Mouse (Mus musculus) Patski (cell line): Measurements from ENCODE around the gene Kctd11. TPM values are rescaled to one million over a fixed set of nuclear protein-coding genes. Genes with fewer than 3 reads are reported as not detected.
"Not testable (repeated sequence)": the region's sequence is repeated elsewhere in the genome, so short reads cannot be mapped to it uniquely, and the experiment has no call there.

Experiments used
- ATAC-seq: fragments of 100-300 bp; one replicate; pipeline ENCODE4 v1.8.0; 2021
- CTCF ChIA-PET: fragments of 350-600 bp; sonication (Branson Sonifier 250); formaldehyde crosslinking; loops from one replicate; lab custom pipeline; 2022; ENCODE audit warnings: inconsistent platforms; lab: Charles Lee
- POLR2A ChIA-PET: fragments of 350-600 bp; sonication (Branson Sonifier 250); formaldehyde crosslinking; loops from one replicate; lab custom pipeline; 2022; ENCODE audit warnings: antibody characterized with exemption, inconsistent platforms; lab: Charles Lee
- DNase-seq: peaks from one replicate; pipeline ENCODE4 v3.0.0-alpha.2; 2011; ENCODE audit warnings: low read depth, low spot score
- H3K27me3 ChIP-seq: fragments of 371-371 bp; one replicate; pipeline ENCODE4 v1.5.1; 2021
- CTCF ChIP-seq: fragments of 100-300 bp; IDR thresholded peaks from one replicate; pipeline ENCODE4 v1.5.1; 2021
- in situ Hi-C: fragments of 300-500 bp; cut with MboI; formaldehyde crosslinking; loops from 3 replicates; pipeline ENCODE4 v1.11.1; 2018; ENCODE audit warnings: low pct_unique_long_range_greater_than_20kb, mixed read lengths
- polyA plus RNA-seq: library from polyadenylated mRNA; unstranded; gene quantifications from one replicate; pipeline ENCODE4 v1.2.3, GENCODE M21; 2021

Kctd11 gene
- polyA plus RNA-seq, 1 experiment from 2014 or later: 8.4 TPM

DNA sequence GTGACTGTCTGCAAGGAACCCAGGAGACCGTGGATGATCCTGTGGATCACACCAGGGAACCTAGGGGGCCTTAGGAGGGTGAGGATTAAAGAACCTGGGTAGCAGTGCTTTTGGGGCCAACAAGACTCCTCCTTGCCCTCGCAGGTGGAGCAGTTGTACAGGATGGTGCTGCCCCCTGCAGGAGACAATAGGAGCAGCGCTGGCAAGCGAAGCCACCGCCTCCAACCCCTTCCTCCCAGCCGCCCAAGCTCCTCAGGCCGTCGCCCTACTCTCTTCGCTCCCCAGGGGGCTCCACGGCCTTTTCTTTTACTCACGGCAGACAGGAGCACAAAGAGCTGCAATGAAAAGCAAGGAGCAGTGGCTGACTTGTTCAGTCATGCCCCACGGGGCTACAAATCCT, 4.3 kb downstream of the Kctd11 start:
- ATAC-seq: no peak
- H3K27me3 ChIP-seq: no peaks in the 10 kb centered on the region
- ChIA-PET POLR2A (no interaction called here), CTCF (interaction anchor here (0.7 to 2.1 kb wide), 8 partner anchors 9 to 146 kb away, joined by 3 to 12 read pairs (median 3); no protein-coding TSS in a partner anchor)
- DNase-seq: no peak
- in situ Hi-C loops: loop anchor here (5.0 kb wide), 3 partner anchors 70 to 195 kb away; partner anchors contain the start of genes Polr2a, Senp3 and Tmem102
- no peak for TF ChIP-seq CTCF

- ATAC-seq: no peak
Observed at GRCm38 (mm10) chr11:69876186-69876585, 5.0 kb downstream of the Kctd11 start.

DNA sequence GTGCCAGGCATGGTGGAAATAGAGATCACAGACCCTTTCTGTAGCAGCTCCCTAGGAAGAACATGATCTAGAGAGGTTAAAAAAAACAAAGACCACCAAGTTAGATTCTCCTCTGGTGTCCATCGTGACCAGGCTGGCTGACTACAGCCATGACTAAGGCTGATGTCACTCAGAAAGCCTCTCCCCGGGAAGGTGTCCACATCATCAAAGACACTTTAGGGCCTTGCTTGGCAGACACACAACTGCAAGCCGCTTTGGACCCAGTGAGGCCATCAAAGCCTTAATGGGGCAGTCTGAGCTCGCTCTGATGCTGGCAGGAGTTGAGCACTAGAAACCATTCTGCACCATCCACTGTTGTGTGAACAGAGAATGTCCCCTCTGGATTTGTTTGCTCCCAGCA, 8.8 kb downstream of the Kctd11 start:
- H3K27me3 ChIP-seq: peaks cover 10% of the 10 kb centered on the region
- no peak for TF ChIP-seq CTCF
- in situ Hi-C loops: no loop called here
- ATAC-seq (no peak), DNase-seq (no peak)
- ChIA-PET POLR2A (no interaction called here), CTCF (interaction anchor here (0.9 to 1.2 kb wide), 2 partner anchors 22 to 113 kb away, joined by 3 to 4 read pairs; no protein-coding TSS in a partner anchor)

More at GRCm38 (mm10) chr11:69876186-69876585, 5.0 kb downstream of the Kctd11 start:
- no peaks in the 10 kb centered on the region for H3K27me3 ChIP-seq
- ChIA-PET POLR2A (no interaction called here), CTCF (interaction anchor here (1.4 to 1.5 kb wide), 3 partner anchors 8 to 145 kb away, joined by 3 to 5 read pairs (median 3); no protein-coding TSS in a partner anchor)
- no peak for DNase-seq
- in situ Hi-C loops: loop anchor here (5.0 kb wide), 3 partner anchors 69 to 194 kb away; partner anchors contain the start of genes Polr2a, Senp3 and Tmem102
- no peak for TF ChIP-seq CTCF

- TF ChIP-seq CTCF: no peak
- in situ Hi-C loops: no loop called here
Observed at GRCm38 (mm10) chr11:69871822-69872221, 9.4 kb downstream of the Kctd11 start.

GRCm38 (mm10) chr11:69870289-69871069, 10.7 kb downstream of the Kctd11 start:
- ATAC-seq: no peak

More at GRCm38 (mm10) chr11:69871822-69872221, 9.4 kb downstream of the Kctd11 start:
- POLR2A ChIA-PET: no interaction called here
- DNase-seq: no peak
- no peak for ATAC-seq
- CTCF ChIA-PET: interaction anchor here (0.9 to 1.2 kb wide), 2 partner anchors 21 to 113 kb away, joined by 3 to 4 read pairs; no protein-coding TSS in a partner anchor
- peaks cover 10% of the 10 kb centered on the region for H3K27me3 ChIP-seq

GRCm38 (mm10) chr11:69867335-69867734, 13.9 kb downstream of the Kctd11 start:
- ChIA-PET CTCF (interaction anchor here (1.3 kb wide), 1 partner anchor 9 kb away, joined by 3 read pairs; no protein-coding TSS in a partner anchor), POLR2A (no interaction called here)
- DNase-seq: no peak
- in situ Hi-C loops: no loop called here
- H3K27me3 ChIP-seq: peaks cover 16% of the 10 kb centered on the region
- no peak for ATAC-seq
- no peak for TF ChIP-seq CTCF

More at GRCm38 (mm10) chr11:69870289-69871069, 10.7 kb downstream of the Kctd11 start:
- TF ChIP-seq CTCF: no peak
- H3K27me3 ChIP-seq: peaks cover 10% of the 10 kb centered on the region
- ChIA-PET CTCF (no interaction called here), POLR2A (interaction anchor here (1.5 kb wide), 1 partner anchor 20 kb away, joined by 4 read pairs; no protein-coding TSS in a partner anchor)
- in situ Hi-C loops: no loop called here
- no peak for DNase-seq

GRCm38 (mm10) chr11:69865561-69865960, 15.6 kb downstream of the Kctd11 start:
- TF ChIP-seq CTCF: no peak
- DNase-seq (no peak), ATAC-seq (no peak)
- in situ Hi-C loops: no loop called here
- CTCF ChIA-PET: interaction anchor here (1.4 kb wide), 1 partner anchor 59 kb away, joined by 3 read pairs; no protein-coding TSS in a partner anchor
- POLR2A ChIA-PET: no interaction called here
- H3K27me3 ChIP-seq: peaks cover 19% of the 10 kb centered on the region

GRCm38 (mm10) chr11:69864138-69864860, 16.9 kb downstream of the Kctd11 start:
- CTCF ChIA-PET: interaction anchor here (1.4 kb wide), 1 partner anchor 58 kb away, joined by 3 read pairs; no protein-coding TSS in a partner anchor
- H3K27me3 ChIP-seq: peaks cover 24% of the 10 kb centered on the region

GRCm38 (mm10) chr11:69863729-69864128, 17.5 kb downstream of the Kctd11 start:
- POLR2A ChIA-PET, in situ Hi-C loops, ATAC-seq, DNase-seq, CTCF ChIA-PET: not testable (repeated sequence)
- peaks cover 21% of the 10 kb centered on the region for H3K27me3 ChIP-seq

More at GRCm38 (mm10) chr11:69864138-69864860, 16.9 kb downstream of the Kctd11 start:
- in situ Hi-C loops: no loop called here
- no peak for TF ChIP-seq CTCF
- ATAC-seq (no peak), DNase-seq (no peak)
- POLR2A ChIA-PET: no interaction called here
